Mouse (Mus musculus): ENCODE measurements around the gene Proser1. TPM values are rescaled to one million over a fixed set of nuclear protein-coding genes. Genes with fewer than 3 reads are reported as not detected.

Proser1 gene
- polyA plus RNA-seq, 1 experiment, result 14.8 TPM

- DNase-seq, result peak; percentile 77
- H3K4me1 ChIP-seq (ENCODE audit: control insufficient read depth, insufficient read depth, low read length), result peaks cover 10% of the 10 kb centered on the region
- 33% methylated on average over 6 of the region's 6 CpGs for WGBS
- H3K27ac ChIP-seq (ENCODE audit: insufficient read depth, low read depth, low read length), result peak overlapping the region; percentile 10; the same call in 1 of the 2 replicates
- H3K36me3 ChIP-seq (ENCODE audit: control insufficient read depth, insufficient read depth, low read length), result no peaks in the 10 kb centered on the region
- H3K4me3 ChIP-seq (ENCODE audit: insufficient read depth, low read depth, low read length), result no peak overlapping the region
- TF ChIP-seq POLR2A (IDR thresholded peaks at IDR 0.05; ENCODE audit: low read depth, low read length), result no peak
- TF ChIP-seq CTCF (conservative IDR thresholded peaks at IDR 0.05; ENCODE audit: insufficient read depth, insufficient read length, low read depth, low read length), result no peak
- H3K27me3 ChIP-seq (replicated peaks; ENCODE audit: control insufficient read depth, insufficient read depth, low read length), result no peaks in the 10 kb centered on the region
Observed at GRCm38 (mm10) chr3:53498351-53498905, 35.0 kb downstream of the Proser1 start.

- Histone ChIP-seq H3K36me3 (ENCODE audit: control insufficient read depth, insufficient read depth, low read length) (no peaks in the 10 kb centered on the region), H3K27ac (ENCODE audit: insufficient read depth, low read depth, low read length) (no peak overlapping the region), H3K4me3 (ENCODE audit: insufficient read depth, low read depth, low read length) (no peak overlapping the region), H3K27me3 (replicated peaks; ENCODE audit: control insufficient read depth, insufficient read depth, low read length) (no peaks in the 10 kb centered on the region), H3K4me1 (ENCODE audit: control insufficient read depth, insufficient read depth, low read length) (peaks cover 10% of the 10 kb centered on the region)
- peak; percentile 16 for DNase-seq
- no peak for TF ChIP-seq POLR2A (IDR thresholded peaks at IDR 0.05; ENCODE audit: low read depth, low read length)
- TF ChIP-seq CTCF (conservative IDR thresholded peaks at IDR 0.05; ENCODE audit: insufficient read depth, insufficient read length, low read depth, low read length), result peak; percentile 40
- 35% methylated on average over 6 of the region's 6 CpGs for WGBS
Observed at GRCm38 (mm10) chr3:53502428-53502827, 39.0 kb downstream of the Proser1 start.

GRCm38 (mm10) chr3:53513096-53513495, 49.6 kb downstream of the Proser1 start:
- 37% methylated on average over 5 of the region's 5 CpGs for WGBS
- DNase-seq, result no peak
- Histone ChIP-seq H3K4me3 (ENCODE audit: insufficient read depth, low read depth, low read length) (no peak overlapping the region), H3K27me3 (replicated peaks; ENCODE audit: control insufficient read depth, insufficient read depth, low read length) (no peaks in the 10 kb centered on the region), H3K27ac (ENCODE audit: insufficient read depth, low read depth, low read length) (no peak overlapping the region), H3K36me3 (ENCODE audit: control insufficient read depth, insufficient read depth, low read length) (no peaks in the 10 kb centered on the region), H3K4me1 (ENCODE audit: control insufficient read depth, insufficient read depth, low read length) (no peaks in the 10 kb centered on the region)
- TF ChIP-seq CTCF (conservative IDR thresholded peaks at IDR 0.05; ENCODE audit: insufficient read depth, insufficient read length, low read depth, low read length) (no peak), POLR2A (IDR thresholded peaks at IDR 0.05; ENCODE audit: low read depth, low read length) (no peak)

DNA sequence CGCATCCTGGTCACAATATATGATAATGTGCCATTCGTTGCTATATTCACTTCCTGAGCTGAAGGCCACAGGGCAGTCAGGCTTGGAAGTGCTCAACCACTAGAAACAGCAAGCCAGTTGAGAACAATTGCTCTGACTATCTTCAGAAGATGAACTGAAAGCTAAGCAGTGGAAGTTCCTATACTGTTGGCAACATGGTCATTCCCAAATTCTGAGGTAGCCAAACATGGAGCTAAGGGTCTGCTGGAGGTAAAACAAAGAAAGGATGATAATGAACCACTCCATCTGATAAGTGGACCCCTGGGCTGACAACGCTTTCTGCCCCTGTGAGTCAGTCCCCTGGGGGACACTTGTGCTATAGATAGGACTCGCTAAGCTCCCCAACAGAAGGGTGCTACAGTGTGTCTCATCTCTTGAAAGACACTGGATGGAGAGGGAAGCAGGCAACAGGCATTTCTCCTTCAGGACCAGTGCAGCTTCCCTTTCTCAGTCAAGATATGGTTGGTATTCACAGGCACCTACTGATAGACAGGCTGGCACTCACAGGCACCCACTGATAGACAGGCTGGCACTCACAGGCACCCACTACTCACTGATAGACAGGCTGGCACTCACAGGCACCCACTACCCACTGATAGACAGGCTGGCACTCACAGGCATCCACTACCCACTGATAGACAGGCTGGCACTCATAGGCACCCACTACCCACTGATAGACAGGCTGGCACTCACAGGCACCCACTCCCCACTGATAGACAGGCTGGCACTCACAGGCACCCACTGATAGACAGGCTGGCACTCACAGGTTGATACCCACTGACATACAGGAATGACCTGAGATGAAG, 51.0 kb downstream of the Proser1 start:
- no peak for TF ChIP-seq POLR2A (IDR thresholded peaks at IDR 0.05; ENCODE audit: low read depth, low read length)
- no peak for TF ChIP-seq CTCF (conservative IDR thresholded peaks at IDR 0.05; ENCODE audit: insufficient read depth, insufficient read length, low read depth, low read length)
- Histone ChIP-seq H3K4me1 (ENCODE audit: control insufficient read depth, insufficient read depth, low read length) (no peaks in the 10 kb centered on the region), H3K4me3 (ENCODE audit: insufficient read depth, low read depth, low read length) (no peak overlapping the region), H3K27me3 (replicated peaks; ENCODE audit: control insufficient read depth, insufficient read depth, low read length) (no peaks in the 10 kb centered on the region), H3K27ac (ENCODE audit: insufficient read depth, low read depth, low read length) (no peak overlapping the region), H3K36me3 (ENCODE audit: control insufficient read depth, insufficient read depth, low read length) (no peaks in the 10 kb centered on the region)
- DNase-seq, result no peak
- 85% methylated on average over 4 of the region's 4 CpGs for WGBS

- no peak for TF ChIP-seq POLR2A (IDR thresholded peaks at IDR 0.05; ENCODE audit: low read depth, low read length)
- Histone ChIP-seq H3K27ac (ENCODE audit: insufficient read depth, low read depth, low read length) (no peak overlapping the region), H3K4me3 (ENCODE audit: insufficient read depth, low read depth, low read length) (no peak overlapping the region), H3K36me3 (ENCODE audit: control insufficient read depth, insufficient read depth, low read length) (no peaks in the 10 kb centered on the region), H3K4me1 (ENCODE audit: control insufficient read depth, insufficient read depth, low read length) (no peaks in the 10 kb centered on the region), H3K27me3 (replicated peaks; ENCODE audit: control insufficient read depth, insufficient read depth, low read length) (no peaks in the 10 kb centered on the region)
- DNase-seq, result no peak
- WGBS, result 91% methylated on average over 10 of the region's 10 CpGs
Observed at GRCm38 (mm10) chr3:53522794-53523193, 59.3 kb downstream of the Proser1 start.

DNA sequence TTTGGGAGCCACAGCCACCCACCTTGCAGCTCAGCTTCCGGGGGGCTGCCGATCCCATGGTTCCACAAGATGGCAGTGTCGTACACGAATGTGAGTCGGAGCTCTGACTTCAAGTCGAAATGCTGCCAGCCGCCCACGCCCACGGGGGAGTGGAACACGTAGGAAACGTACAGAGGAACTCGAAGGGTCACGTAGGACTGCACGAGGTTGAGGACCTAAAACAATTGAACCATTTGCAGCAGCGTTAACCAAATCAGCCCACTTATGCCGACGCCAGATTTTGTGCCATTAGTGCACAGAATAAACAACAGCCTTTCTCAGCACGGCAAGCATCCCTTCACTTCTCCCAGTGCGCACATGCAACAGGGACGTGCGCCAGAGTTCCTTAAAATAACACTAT, 62.3 kb downstream of the Proser1 start:
- peak overlapping the region; percentile 36; the same call in 1 of the 2 replicates for H3K4me3 ChIP-seq (ENCODE audit: insufficient read depth, low read depth, low read length)
- 11% methylated on average over 21 of the region's 21 CpGs for WGBS
- H3K27ac ChIP-seq (ENCODE audit: insufficient read depth, low read depth, low read length), result no peak overlapping the region
- no peaks in the 10 kb centered on the region for H3K4me1 ChIP-seq (ENCODE audit: control insufficient read depth, insufficient read depth, low read length)
- no peaks in the 10 kb centered on the region for H3K27me3 ChIP-seq (replicated peaks; ENCODE audit: control insufficient read depth, insufficient read depth, low read length)
- peak; percentile 65 for DNase-seq
- no peaks in the 10 kb centered on the region for H3K36me3 ChIP-seq (ENCODE audit: control insufficient read depth, insufficient read depth, low read length)
- TF ChIP-seq POLR2A (IDR thresholded peaks at IDR 0.05; ENCODE audit: low read depth, low read length) (no peak), CTCF (conservative IDR thresholded peaks at IDR 0.05; ENCODE audit: insufficient read depth, insufficient read length, low read depth, low read length) (peak; percentile 66)

DNA sequence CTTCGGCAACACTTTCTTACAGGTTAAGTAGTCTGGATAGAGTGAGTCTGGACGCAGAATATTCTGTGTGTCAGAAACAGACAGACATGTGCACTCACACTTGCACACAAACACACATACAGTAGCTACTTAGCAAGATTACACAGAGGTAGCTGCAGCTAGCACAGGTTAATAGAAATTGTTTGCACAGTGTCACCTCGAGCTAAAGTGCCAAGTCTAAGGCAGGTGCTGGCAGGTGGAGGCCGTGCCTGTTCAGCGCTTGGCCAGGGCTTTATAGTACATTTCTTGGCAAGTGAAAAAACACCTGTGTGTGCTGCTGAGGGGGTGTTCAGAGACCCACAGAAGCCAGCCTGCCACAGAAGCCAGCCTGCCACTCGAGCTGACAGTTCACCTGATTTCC, 66.8 kb downstream of the Proser1 start:
- H3K36me3 ChIP-seq (ENCODE audit: control insufficient read depth, insufficient read depth, low read length), result no peaks in the 10 kb centered on the region
- no peak overlapping the region for H3K27ac ChIP-seq (ENCODE audit: insufficient read depth, low read depth, low read length)
- no peak for DNase-seq
- H3K4me3 ChIP-seq (ENCODE audit: insufficient read depth, low read depth, low read length), result no peak overlapping the region
- 65% methylated on average over 6 of the region's 6 CpGs for WGBS
- H3K27me3 ChIP-seq (replicated peaks; ENCODE audit: control insufficient read depth, insufficient read depth, low read length), result no peaks in the 10 kb centered on the region
- H3K4me1 ChIP-seq (ENCODE audit: control insufficient read depth, insufficient read depth, low read length), result no peaks in the 10 kb centered on the region
- TF ChIP-seq POLR2A (IDR thresholded peaks at IDR 0.05; ENCODE audit: low read depth, low read length), result no peak
- TF ChIP-seq CTCF (conservative IDR thresholded peaks at IDR 0.05; ENCODE audit: insufficient read depth, insufficient read length, low read depth, low read length), result no peak

Other genes with a start within 250 kb of the Proser1 start
- gene Nhlrc3, start 334 bp upstream of the Proser1 start, polyA plus RNA-seq (2012; rRNA removed), result 9.7 and 10.6 TPM in 2 replicates
- gene Stoml3, start 25.0 kb downstream of the Proser1 start, polyA plus RNA-seq (2012; rRNA removed), result 0.03 TPM in 1 of 2 replicates, not detected in the other
- 4.3 and 7.3 TPM in 2 replicates for gene Frem2, start 193.7 kb downstream of the Proser1 start, polyA plus RNA-seq (2012; rRNA removed)

Data from kidney, adult 2 months (tissue).